Mouse (Mus musculus): ENCODE measurements around the gene Gpr37l1.

GRCm38 (mm10) chr1:135131560-135131959 is 35.9 kb downstream of the Gpr37l1 start:
- no peak for TF ChIP-seq CTCF (IDR thresholded peaks at IDR 0.05; ENCODE audit: low read depth)
- TF ChIP-seq EP300 (IDR thresholded peaks at IDR 0.05; ENCODE audit: low read depth): no peak

All from liver, postnatal 0 days (tissue).